Mouse (Mus musculus): Measurements from ENCODE around the gene Srsf1. TPM values are rescaled to one million over a fixed set of nuclear protein-coding genes. Genes with fewer than 3 reads are reported as not detected.
A peak's percentile ranks its signal among the peaks of the same experiment; 100 is the strongest.

Gene Srsf1
- total and polyA plus RNA-seq, 3 experiments: 416 to 812 (median 730) TPM

DNA sequence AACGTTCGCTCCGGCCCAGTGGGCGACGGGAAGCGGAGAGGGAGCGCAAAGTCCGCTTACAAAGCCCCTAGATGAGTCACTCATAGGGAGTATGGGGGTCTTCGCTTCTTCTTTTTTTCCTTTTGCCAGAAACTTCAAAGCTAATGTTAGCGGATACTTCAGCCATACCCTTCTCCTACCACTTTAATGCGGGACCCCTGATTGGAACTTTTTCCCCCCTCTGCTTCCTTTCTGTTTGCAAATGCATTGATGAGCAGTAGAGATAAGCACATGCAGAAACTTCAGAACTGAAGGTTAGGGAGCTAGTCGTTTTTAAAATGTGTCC, 22.0 kb downstream of the Srsf1 start:
- H3K27me3 ChIP-seq (replicated peaks): no peaks in the 10 kb centered on the region
- H3K9me3 ChIP-seq (replicated peaks; ENCODE audit: low read length): no peaks in the 10 kb centered on the region
- peak overlapping the region; percentile 98 for H3K4me2 ChIP-seq (ENCODE audit: insufficient read depth, low read depth, poor library complexity, severe bottlenecking)
- H3K27ac ChIP-seq (ENCODE audit: insufficient read depth, low read depth): no peak overlapping the region
- no peak for TF ChIP-seq MAZ (IDR thresholded peaks at IDR 0.05; ENCODE audit: low read depth, low read length)
- TF ChIP-seq NRF1 (IDR thresholded peaks at IDR 0.05; ENCODE audit: low read depth, low read length): no peak
- peak; percentile 4; the same call in 1 of the 2 replicates for TF ChIP-seq CHD2 (IDR thresholded peaks at IDR 0.05; ENCODE audit: low read length)
- TF ChIP-seq ZMIZ1 (IDR thresholded peaks at IDR 0.05; ENCODE audit: low read depth, low read length): 0 out of 2 replicates have a peak, but pooled peaks have one; percentile 23
- TF ChIP-seq EP300 (IDR thresholded peaks at IDR 0.05; ENCODE audit: low read length): no peak; the same call in 1 of the 2 replicates
- dilution Hi-C loops (cut with MboI; ENCODE audit: extremely low pct_ligation_motif_present, extremely low pct_unique_long_range_greater_than_20kb, low sequenced_read_pairs) (loop anchor here (25.0 kb wide), 1 partner anchor 118 kb away; no protein-coding TSS in a partner anchor), in situ Hi-C loops (cut with MboI; ENCODE audit: low pct_ligation_motif_present, low pct_unique_long_range_greater_than_20kb, low sequenced_read_pairs) (no loop called here)
- no peak for DNase-seq (ENCODE audit: extremely low read depth)
- H3K36me3 ChIP-seq (replicated peaks in 1 of 2; ENCODE audit: control insufficient read depth in 1 of 2, insufficient read depth in 1 of 2, low read length in 1 of 2): peaks cover 9 to 12% of the 10 kb centered on the region in 2 experiments
- H3K9ac ChIP-seq (ENCODE audit: insufficient read depth, low read depth): peak overlapping the region; percentile 98
- H3K79me2 ChIP-seq (replicated peaks; ENCODE audit: control insufficient read depth, extremely low read depth, insufficient read depth, poor library complexity, severe bottlenecking): peaks cover 43% of the 10 kb centered on the region
- H3K4me1 ChIP-seq (ENCODE audit: control insufficient read depth in 1 of 2, insufficient read depth in 2 of 2): peaks cover 4 to 30% of the 10 kb centered on the region in 2 experiments; a peak in 3 of 4 replicates
- H3K4me3 ChIP-seq (replicated peaks in 1 of 3; ENCODE audit: low read depth in 2 of 3, low read length in 2 of 3, poor library complexity in 1 of 3): peak overlapping the region; percentile 41 to 84 (median 79)

DNA sequence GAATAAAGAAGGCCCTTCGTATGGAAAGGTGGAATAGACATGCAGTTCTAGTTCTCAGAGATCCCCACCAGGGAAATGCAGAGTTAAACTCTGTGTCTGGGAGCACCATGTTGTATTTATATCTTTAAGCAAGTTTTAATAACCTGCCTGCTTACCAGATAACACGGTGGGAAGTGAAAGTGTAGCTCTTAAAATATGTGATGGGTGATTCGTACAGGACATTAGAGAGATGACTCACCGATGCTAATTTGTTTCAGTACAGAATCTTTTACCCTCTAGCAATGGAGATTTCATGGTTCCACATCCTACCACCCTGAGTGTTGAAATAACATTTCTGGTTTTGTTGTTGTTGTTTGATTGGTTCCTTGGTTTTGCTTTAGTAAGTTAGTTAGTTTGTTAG, 23.2 kb downstream of the Srsf1 start:
- Histone ChIP-seq H3K9me3 (replicated peaks; ENCODE audit: low read length) (no peaks in the 10 kb centered on the region), H3K27ac (ENCODE audit: insufficient read depth, low read depth) (no peak overlapping the region), H3K9ac (ENCODE audit: insufficient read depth, low read depth) (no peak overlapping the region), H3K79me2 (replicated peaks; ENCODE audit: control insufficient read depth, extremely low read depth, insufficient read depth, poor library complexity, severe bottlenecking) (peaks cover 47% of the 10 kb centered on the region), H3K36me3 (replicated peaks in 1 of 2; ENCODE audit: control insufficient read depth in 1 of 2, insufficient read depth in 1 of 2, low read length in 1 of 2) (peaks cover 15 to 23% of the 10 kb centered on the region in 2 experiments), H3K4me3 (replicated peaks in 1 of 3; ENCODE audit: low read depth in 2 of 3, low read length in 2 of 3, poor library complexity in 1 of 3) (no peak overlapping the region), H3K4me1 (ENCODE audit: control insufficient read depth in 1 of 2, insufficient read depth in 2 of 2) (peaks cover 4 to 30% of the 10 kb centered on the region in 2 experiments; a peak in 3 of 4 replicates), H3K27me3 (replicated peaks) (no peaks in the 10 kb centered on the region), H3K4me2 (ENCODE audit: insufficient read depth, low read depth, poor library complexity, severe bottlenecking) (peak overlapping the region; percentile 86)
- dilution Hi-C loops (cut with MboI; ENCODE audit: extremely low pct_ligation_motif_present, extremely low pct_unique_long_range_greater_than_20kb, low sequenced_read_pairs) (loop anchor here (25.0 kb wide), 1 partner anchor 117 kb away; no protein-coding TSS in a partner anchor), in situ Hi-C loops (cut with MboI; ENCODE audit: low pct_ligation_motif_present, low pct_unique_long_range_greater_than_20kb, low sequenced_read_pairs) (no loop called here)
- DNase-seq (ENCODE audit: extremely low read depth): peak; percentile 45
- TF ChIP-seq ZKSCAN1 (IDR thresholded peaks at IDR 0.05; ENCODE audit: borderline replicate concordance, low read depth, low read length): no peak
- peak; percentile 92 for TF ChIP-seq JUN (IDR thresholded peaks at IDR 0.05; ENCODE audit: insufficient read depth, low read depth, low read length)
- peak; percentile 30; the same call in 1 of the 2 replicates for TF ChIP-seq MAFK (IDR thresholded peaks at IDR 0.05; ENCODE audit: insufficient replicate concordance, low read length)
- no peak for TF ChIP-seq USF2 (conservative IDR thresholded peaks at IDR 0.05; ENCODE audit: low read depth, low read length)
- TF ChIP-seq MAZ (IDR thresholded peaks at IDR 0.05; ENCODE audit: low read depth, low read length): peak; percentile 66; the same call in 1 of the 2 replicates
- TF ChIP-seq MAX (IDR thresholded peaks at IDR 0.05; ENCODE audit: low read length): peak; percentile 40; the same call in 1 of the 2 replicates
- no peak; the same call in 1 of the 2 replicates for TF ChIP-seq MXI1 (IDR thresholded peaks at IDR 0.05; ENCODE audit: low read depth, low read length)
- peak; percentile 86 for TF ChIP-seq SIN3A (IDR thresholded peaks at IDR 0.05; ENCODE audit: low read length)
- no peak for TF ChIP-seq CTCF (conservative IDR thresholded peaks at IDR 0.05 in 1 of 2, IDR thresholded peaks at IDR 0.05 in 1 of 2; ENCODE audit: low read depth in 2 of 2, low read length in 2 of 2)
- TF ChIP-seq ZMIZ1 (IDR thresholded peaks at IDR 0.05; ENCODE audit: low read depth, low read length): no peak
- no peak for TF ChIP-seq GABPA (IDR thresholded peaks at IDR 0.05; ENCODE audit: insufficient replicate concordance, low read depth, low read length)
- TF ChIP-seq TBP (conservative IDR thresholded peaks at IDR 0.05; ENCODE audit: low read depth, low read length): no peak
- peak; percentile 77 for TF ChIP-seq BHLHE40 (IDR thresholded peaks at IDR 0.05; ENCODE audit: low read depth, low read length)
- TF ChIP-seq KAT2A (IDR thresholded peaks at IDR 0.05; ENCODE audit: insufficient replicate concordance, low read length): no peak
- peak; percentile 91 for TF ChIP-seq EP300 (IDR thresholded peaks at IDR 0.05; ENCODE audit: low read length)
- peak; percentile 46 for TF ChIP-seq MYC (IDR thresholded peaks at IDR 0.05; ENCODE audit: low read depth, low read length)
- 0 out of 2 replicates have a peak, but pooled peaks have one; percentile 20 for TF ChIP-seq TCF12 (IDR thresholded peaks at IDR 0.05; ENCODE audit: low read depth, low read length)
- no peak; the same call in none of the 2 replicates for TF ChIP-seq RAD21 (IDR thresholded peaks at IDR 0.05; ENCODE audit: low read depth, low read length)
- TF ChIP-seq CHD2 (IDR thresholded peaks at IDR 0.05; ENCODE audit: low read length): peak; percentile 59; the same call in 1 of the 2 replicates
- no peak for TF ChIP-seq PAX5 (IDR thresholded peaks at IDR 0.05; ENCODE audit: low read length)
- TF ChIP-seq HCFC1 (IDR thresholded peaks at IDR 0.05; ENCODE audit: low read depth, low read length): peak; percentile 20; the same call in 1 of the 2 replicates
- TF ChIP-seq SMC3 (IDR thresholded peaks at IDR 0.05; ENCODE audit: low read depth, low read length): no peak
- TF ChIP-seq UBTF (IDR thresholded peaks at IDR 0.05; ENCODE audit: low read depth, low read length): no peak
- TF ChIP-seq ETS1 (conservative IDR thresholded peaks at IDR 0.05; ENCODE audit: low read depth, low read length): peak; percentile 76
- TF ChIP-seq MEF2A (IDR thresholded peaks at IDR 0.05; ENCODE audit: borderline replicate concordance, low read depth, low read length): peak; percentile 84
- TF ChIP-seq CHD1 (IDR thresholded peaks at IDR 0.05; ENCODE audit: low read depth, low read length): no peak; the same call in 1 of the 2 replicates
- TF ChIP-seq NRF1 (IDR thresholded peaks at IDR 0.05; ENCODE audit: low read depth, low read length): no peak
- 0 out of 2 replicates have a peak, but pooled peaks have one; percentile 49 for TF ChIP-seq E2F4 (IDR thresholded peaks at IDR 0.05; ENCODE audit: insufficient replicate concordance, low read depth, low read length)
- peak; percentile 43 for TF ChIP-seq ZNF384 (IDR thresholded peaks at IDR 0.05; ENCODE audit: low read depth, low read length)
- no peak for TF ChIP-seq ZC3H11A (IDR thresholded peaks at IDR 0.05; ENCODE audit: low read depth, low read length)
- TF ChIP-seq NELFE (IDR thresholded peaks at IDR 0.05; ENCODE audit: low read depth, low read length): no peak

Data from CH12.LX (cell line).